Mouse (Mus musculus) intestine, postnatal 0 days (tissue): Measurements from ENCODE around the gene Tas1r3. TPM values are rescaled to one million over a fixed set of nuclear protein-coding genes. Genes with fewer than 3 reads are reported as not detected.
A peak's percentile ranks its signal among the peaks of the same experiment; 100 is the strongest.

Experiments
- ATAC-seq: fragments of 200-750 bp; cut with Nextera tagmentation; 2 replicates; pipeline ENCODE4 v1.8.0; 2017; ENCODE audit warnings: mild to moderate bottlenecking, moderate TSS enrichment, moderate library complexity
- H3K27ac ChIP-seq: fragments of 300-500 bp; sonication (generic); 2 replicates; pipeline ENCODE4 v1.5.1; 2014; ENCODE audit warnings: mild to moderate bottlenecking, low read depth, low read length, moderate library complexity
- H3K27me3 ChIP-seq: fragments of 300-500 bp; sonication (generic); replicated peaks from 2 replicates; pipeline ENCODE4 v1.6.1; 2014; ENCODE audit warnings: low read length, mixed read lengths; ENCODE audit not compliant: control insufficient read depth, insufficient read depth
- H3K36me3 ChIP-seq: fragments of 300-500 bp; sonication (generic); 2 replicates; pipeline ENCODE4 v1.6.1; 2014; ENCODE audit warnings: mild to moderate bottlenecking, moderate library complexity; ENCODE audit not compliant: control insufficient read depth, insufficient read depth
- H3K4me1 ChIP-seq: fragments of 300-500 bp; sonication (generic); replicated peaks from 2 replicates; pipeline ENCODE4 v1.6.1; 2014; ENCODE audit warnings: antibody characterized with exemption, low read length, mixed read lengths; ENCODE audit not compliant: control insufficient read depth, insufficient read depth
- H3K4me2 ChIP-seq: fragments of 300-500 bp; sonication (generic); replicated peaks from 2 replicates; pipeline ENCODE4 v1.6.1; 2014; ENCODE audit warnings: low read depth, mild to moderate bottlenecking, moderate library complexity
- H3K4me3 ChIP-seq: fragments of 300-500 bp; sonication (generic); 2 replicates; pipeline ENCODE4 v1.5.1; 2014; ENCODE audit warnings: low read depth, low read length
- H3K9ac ChIP-seq: fragments of 300-500 bp; sonication (generic); 2 replicates; pipeline ENCODE4 v1.6.1; 2014; ENCODE audit warnings: mild to moderate bottlenecking, low read depth, low read length
- H3K9me3 ChIP-seq: fragments of 300-500 bp; sonication (generic); 2 replicates; pipeline ENCODE4 v1.6.1; 2016; ENCODE audit warnings: mixed run types; ENCODE audit not compliant: control insufficient read depth
- CTCF ChIP-seq: sonication (generic); IDR thresholded peaks from 2 replicates; pipeline ENCODE4 v1.5.1; 2016; ENCODE audit warnings: low read depth, mild to moderate bottlenecking, control low read depth, antibody characterized with exemption, moderate library complexity
- WGBS: fragments of 180-500 bp; shearing (Covaris S2); extraction: QIAGEN DNeasy Blood & Tissue Kit; methylation state at CpG from one replicate; pipeline ENCODE4 v1.1.7; 2014; 5-methylcytosine and 5-hydroxymethylcytosine counted together
- polyA plus RNA-seq: library from polyadenylated mRNA; unstranded; fragments of >200 nt; fragmentation: Nextera tagmentation; extraction: Ambion mirVana; gene quantifications from 2 replicates; pipeline ENCODE4 v1.2.1, GENCODE M21; 2015

Gene Tas1r3
- polyA plus RNA-seq, 1 experiment from 2014 or later: 0.16 TPM

- Histone ChIP-seq H3K27ac (no peak overlapping the region), H3K4me1 (no peaks in the 10 kb centered on the region), H3K27me3 (no peaks in the 10 kb centered on the region), H3K9ac (no peak overlapping the region), H3K4me3 (no peak overlapping the region), H3K4me2 (no peak overlapping the region), H3K9me3 (no peaks in the 10 kb centered on the region), H3K36me3 (peaks cover 9% of the 10 kb centered on the region; the same call in 1 of the 2 replicates)
- 73% methylated on average over 5 of the region's 5 CpGs for WGBS
- no peak for ATAC-seq
- TF ChIP-seq CTCF: no peak
Observed at GRCm38 (mm10) chr4:155843231-155843630, 19.9 kb downstream of the Tas1r3 start.

GRCm38 (mm10) chr4:155841651-155842270 lies 21.4 kb downstream of the Tas1r3 start:
- no peak for ATAC-seq
- H3K4me2 ChIP-seq: peak overlapping the region; percentile 87
- no peak for TF ChIP-seq CTCF
- H3K9ac ChIP-seq: no peak overlapping the region
- H3K27me3 ChIP-seq: no peaks in the 10 kb centered on the region
- no peak overlapping the region for H3K27ac ChIP-seq
- no peaks in the 10 kb centered on the region for H3K4me1 ChIP-seq
- H3K9me3 ChIP-seq: no peaks in the 10 kb centered on the region
- H3K4me3 ChIP-seq: peak overlapping the region; percentile 50
- H3K36me3 ChIP-seq: peaks cover 9% of the 10 kb centered on the region; the same call in 1 of the 2 replicates
- WGBS: 37% methylated on average over 38 of the region's 38 CpGs

DNA sequence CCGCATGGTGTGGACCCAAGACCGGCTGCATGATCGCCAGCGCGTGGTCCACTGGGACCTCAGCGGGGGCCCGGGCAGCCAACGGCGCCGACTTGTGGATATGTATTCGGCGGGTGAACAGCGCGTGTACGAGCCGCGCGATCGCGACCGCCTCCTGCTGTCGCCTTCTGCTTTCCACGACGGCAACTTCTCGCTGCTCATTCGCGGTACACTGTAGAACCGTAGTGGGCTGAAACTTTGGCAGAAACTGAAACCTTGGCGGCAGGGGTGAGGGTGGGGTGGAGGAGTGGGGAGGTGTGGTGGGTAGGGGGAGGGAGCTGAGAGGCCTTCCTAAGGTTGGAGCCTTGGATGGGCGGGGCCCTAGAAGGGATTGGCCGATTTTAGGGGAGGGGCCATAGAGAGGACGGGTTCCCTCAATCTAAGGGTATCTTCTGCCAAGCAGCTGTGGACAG lies 22.1 kb downstream of the Tas1r3 start:
- Histone ChIP-seq H3K9ac (peak overlapping the region; percentile 55; the same call in 1 of the 2 replicates), H3K4me2 (peak overlapping the region; percentile 87), H3K27me3 (no peaks in the 10 kb centered on the region), H3K4me1 (no peaks in the 10 kb centered on the region), H3K27ac (0 out of 2 replicates have a peak overlapping the region, but pooled peaks have one; percentile 2), H3K9me3 (no peaks in the 10 kb centered on the region), H3K36me3 (peaks cover 9% of the 10 kb centered on the region; the same call in 1 of the 2 replicates), H3K4me3 (peak overlapping the region; percentile 50)
- under 1% methylated on average over 32 of the region's 32 CpGs for WGBS
- ATAC-seq: peak; percentile 66
- TF ChIP-seq CTCF: peak; percentile 74

GRCm38 (mm10) chr4:155840076-155841002 lies 22.8 kb downstream of the Tas1r3 start:
- 16% methylated on average over 8 of the region's 8 CpGs for WGBS
- H3K36me3 ChIP-seq: peaks cover 9% of the 10 kb centered on the region; the same call in 1 of the 2 replicates
- H3K4me2 ChIP-seq: peak overlapping the region; percentile 87
- H3K27ac ChIP-seq: peak overlapping the region; percentile 74; the same call in 1 of the 2 replicates
- ATAC-seq: peak; percentile 4; the same call in 1 of the 2 replicates
- H3K4me3 ChIP-seq: peak overlapping the region; percentile 50
- H3K9me3 ChIP-seq: no peaks in the 10 kb centered on the region
- H3K4me1 ChIP-seq: no peaks in the 10 kb centered on the region
- no peaks in the 10 kb centered on the region for H3K27me3 ChIP-seq
- H3K9ac ChIP-seq: peak overlapping the region; percentile 58
- no peak for TF ChIP-seq CTCF

DNA sequence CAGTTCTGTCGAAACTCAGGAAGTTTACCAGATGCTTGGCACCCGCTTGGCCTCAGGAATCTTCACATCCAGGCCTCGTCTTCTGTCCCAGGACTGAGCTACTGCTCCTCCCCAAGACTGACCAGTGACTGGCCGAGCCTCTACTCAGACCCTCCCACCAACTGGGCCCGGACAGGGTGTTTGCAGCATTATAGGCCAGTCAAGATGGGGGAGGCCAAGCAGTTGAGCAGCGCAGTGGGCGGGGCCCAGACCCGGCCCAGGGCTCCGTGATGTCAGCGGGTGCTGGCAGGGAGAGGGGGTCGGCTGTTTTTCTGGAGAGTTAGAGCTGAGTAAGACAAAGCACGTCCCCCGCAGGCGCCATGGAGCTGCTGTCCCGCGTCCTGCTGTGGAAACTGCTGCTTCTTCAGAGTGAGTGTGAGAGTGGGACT lies 23.7 kb downstream of the Tas1r3 start, which contains the start of gene Mxra8:
Gene Mxra8, plus strand, starts transcription at position 198 of the 428 bp plus-strand sequence.
- Histone ChIP-seq H3K9me3 (no peaks in the 10 kb centered on the region), H3K27ac (peak within 1 kb of the TSS; percentile 74), H3K4me2 (peak within 1 kb of the TSS; percentile 87), H3K4me3 (peak within 1 kb of the TSS; percentile 50), H3K27me3 (no peaks in the 10 kb centered on the region), H3K9ac (peak within 1 kb of the TSS; percentile 58), H3K4me1 (no peaks in the 10 kb centered on the region), H3K36me3 (peaks cover 9% of the 10 kb centered on the region; the same call in 1 of the 2 replicates)
- ATAC-seq: peak; percentile 62
- WGBS: 25% methylated on average over 16 of the region's 16 CpGs
- no peak for TF ChIP-seq CTCF
